Mouse (Mus musculus): ENCODE data around the gene Lztr1. TPM values are rescaled to one million over a fixed set of nuclear protein-coding genes. Genes with fewer than 3 reads are reported as not detected.

Lztr1 gene
- total RNA-seq, 2 experiments from 2014 or later, result 182 to 188 TPM

- no peak for DNase-seq (ENCODE audit: low spot score in 2 of 2)
Measured at GRCm38 (mm10) chr16:17556180-17556579, 47.7 kb downstream of the Lztr1 start.

- DNase-seq (ENCODE audit: low spot score in 2 of 2), result no peak
Measured at GRCm38 (mm10) chr16:17556907-17557306, 48.4 kb downstream of the Lztr1 start.

GRCm38 (mm10) chr16:17557947-17558480 is 49.5 kb downstream of the Lztr1 start:
- peak; percentile 79 to 84 for DNase-seq (ENCODE audit: low spot score in 2 of 2)

- no peak for DNase-seq (ENCODE audit: low spot score in 2 of 2)
Measured at GRCm38 (mm10) chr16:17558811-17559210, 50.3 kb downstream of the Lztr1 start.

- DNase-seq (ENCODE audit: low spot score in 2 of 2), result no peak
Measured at GRCm38 (mm10) chr16:17559396-17560027, 51.0 kb downstream of the Lztr1 start.

GRCm38 (mm10) chr16:17561128-17561750 is 52.8 kb downstream of the Lztr1 start, which contains the start of gene Lrrc74b:
Gene Lrrc74b (minus strand): TSS chr16:17561247.
- peak; percentile 60 to 65 for DNase-seq (ENCODE audit: low spot score in 2 of 2)

- peak in 1 of 2 experiments; percentile 44 for DNase-seq (ENCODE audit: low spot score in 2 of 2)
Measured at GRCm38 (mm10) chr16:17561751-17562208, 53.3 kb downstream of the Lztr1 start, which contains the start of gene P2rx6. Gene P2rx6 (plus strand): TSS chr16:17561885.

- DNase-seq (ENCODE audit: low spot score in 2 of 2), result no peak
Measured at GRCm38 (mm10) chr16:17563580-17563979, 55.1 kb downstream of the Lztr1 start.

GRCm38 (mm10) chr16:17564221-17564620 is 55.7 kb downstream of the Lztr1 start:
- no peak for DNase-seq (ENCODE audit: low spot score in 2 of 2)

GRCm38 (mm10) chr16:17564771-17565170 is 56.3 kb downstream of the Lztr1 start:
- no peak for DNase-seq (ENCODE audit: low spot score in 2 of 2)

GRCm38 (mm10) chr16:17566186-17566585 is 57.7 kb downstream of the Lztr1 start:
- no peak for DNase-seq (ENCODE audit: low spot score in 2 of 2)

Other genes starting within 250 kb of the Lztr1 start
- 100 to 1,000 TPM; 103 to 127 TPM for gene Tmem191c, start 232.6 kb upstream of the Lztr1 start, total RNA-seq (2021)
- 1 to 10 TPM in 1 of 2 experiments, under 1 TPM in 1; 0.73 to 1.8 TPM for gene Serpind1, start 177.3 kb upstream of the Lztr1 start, total RNA-seq (2021)
- gene Snap29, start 102.7 kb upstream of the Lztr1 start, total RNA-seq (2021), result 10 to 100 TPM; 30.8 to 31.9 TPM
- 100 to 1,000 TPM; 174 to 177 TPM for gene Pi4ka, start 102.4 kb upstream of the Lztr1 start, total RNA-seq (2021)
- gene Crkl, start 56.7 kb upstream of the Lztr1 start, total RNA-seq (2021), result 10 to 100 TPM; 34.3 to 36.0 TPM
- gene Aifm3, start 19.1 kb upstream of the Lztr1 start, total RNA-seq (2021), result 10 to 100 TPM; 36.4 to 39.9 TPM
- 10 to 100 TPM; 33.1 to 38.2 TPM for gene Thap7, start 22.4 kb downstream of the Lztr1 start, total RNA-seq (2021)
- gene Lrrc74b, start 52.6 kb downstream of the Lztr1 start, total RNA-seq (2021), result 1 to 10 TPM; 1.7 to 2.4 TPM
- 1 to 10 TPM in 1 of 2 experiments, under 1 TPM in 1; 0.58 to 1.1 TPM for gene P2rx6, start 53.2 kb downstream of the Lztr1 start, total RNA-seq (2021)
- gene Slc7a4, start 74.5 kb downstream of the Lztr1 start, total RNA-seq (2021), result 10 to 100 TPM; 75.7 to 77.6 TPM
- gene Smpd4, start 110.7 kb downstream of the Lztr1 start, total RNA-seq (2021), result 10 to 100 TPM; 39.7 to 46.6 TPM
- gene Ccdc74a, start 137.8 kb downstream of the Lztr1 start, total RNA-seq (2021), result 10 to 100 TPM; 40.5 to 42.3 TPM
- 10 to 100 TPM; 66.2 to 69.6 TPM for gene Med15, start 224.2 kb downstream of the Lztr1 start, total RNA-seq (2021)